Mouse (Mus musculus) CD4-positive, CD25-positive, alpha-beta regulatory T cell, adult 9 weeks (primary cell): ENCODE results near the gene Zap70. TPM values are rescaled to one million over a fixed set of nuclear protein-coding genes. Genes with fewer than 3 reads are reported as not detected.

Experiments used
- polyA plus RNA-seq: library from polyadenylated mRNA; unstranded; fragments of 100-300 nt; shearing (Covaris generic); gene quantifications from one replicate; pipeline ENCODE4 v1.2.1, GENCODE M21; 2017

Gene Zap70
- 175 TPM for polyA plus RNA-seq

DNA sequence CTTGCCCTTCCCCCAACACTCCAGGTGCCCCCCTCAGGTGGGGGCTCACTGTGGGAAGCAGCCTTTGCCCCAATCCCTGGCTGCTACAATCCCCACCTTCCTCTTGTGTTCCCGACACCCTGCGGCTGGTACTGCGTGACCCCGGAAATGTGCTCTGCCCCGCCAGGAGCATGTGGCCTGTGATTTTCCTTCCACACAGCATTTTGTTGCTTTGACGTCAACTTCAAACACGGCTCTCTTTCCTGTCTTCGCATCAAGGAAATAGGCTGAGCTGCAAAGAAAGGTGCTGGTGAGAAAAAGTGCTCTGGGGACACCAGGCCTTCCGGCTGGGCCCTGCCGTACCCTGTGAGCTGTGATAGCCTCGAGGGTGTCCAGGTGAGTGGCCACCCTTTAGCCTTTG is at the start of gene Zap70:
Gene Zap70, plus strand, starts transcription at position 231 of the 400 bp plus-strand sequence.

DNA sequence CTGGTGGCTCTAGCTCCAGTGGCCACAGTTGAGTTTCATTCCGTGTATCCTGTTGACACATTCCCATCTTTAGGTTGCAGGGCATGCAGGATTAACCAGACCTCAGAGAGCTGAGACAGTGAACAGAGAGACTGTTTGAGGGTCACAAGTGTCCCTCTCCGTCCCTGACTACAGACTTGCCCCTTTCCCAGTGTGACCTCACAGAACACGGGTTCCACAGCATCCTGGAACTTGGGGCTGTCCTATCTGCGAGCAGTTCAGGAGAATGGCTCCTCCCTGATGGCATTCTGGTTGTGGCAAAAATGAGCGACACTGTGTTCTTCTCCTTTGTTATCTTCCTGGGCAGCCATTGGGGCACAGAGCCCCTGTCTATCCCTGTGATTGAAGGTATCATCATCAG is 47.3 kb upstream of the Zap70 start, which contains the start of gene Actr1b:
Gene Actr1b, minus strand, starts transcription at position 112 of the 400 bp plus-strand sequence.

Other genes with a start within 250 kb of the Zap70 start
- gene Cnnm3, start 249.9 kb upstream of the Zap70 start, polyA plus RNA-seq = 2.8 TPM
- gene Ankrd23, start 224.9 kb upstream of the Zap70 start, polyA plus RNA-seq = 39.2 TPM
- 1.1 TPM for gene Gm42417, start 222.4 kb upstream of the Zap70 start, polyA plus RNA-seq
- 47.8 TPM for gene Ankrd39, start 214.4 kb upstream of the Zap70 start, polyA plus RNA-seq
- 0.86 TPM for gene Sema4c, start 203.4 kb upstream of the Zap70 start, polyA plus RNA-seq
- not detected for gene Fam178b, start 78.6 kb upstream of the Zap70 start, polyA plus RNA-seq
- gene Cox5b, start 70.3 kb upstream of the Zap70 start, polyA plus RNA-seq = 557 TPM
- gene 4933424G06Rik, start 51.6 kb upstream of the Zap70 start, polyA plus RNA-seq = not detected
- gene Actr1b, start 47.4 kb upstream of the Zap70 start, polyA plus RNA-seq = 81.9 TPM
- gene Tmem131, start 181.9 kb downstream of the Zap70 start, polyA plus RNA-seq = 7.1 TPM